Mouse (Mus musculus): ENCODE results near the gene Bbs2.
A peak's percentile ranks its signal among the peaks of the same experiment; 100 is the strongest.

Gene Bbs2

GRCm38 (mm10) chr8:94094281-94094680, 4.4 kb downstream of the Bbs2 start:
- no peak for DNase-seq

- no peak for DNase-seq
Observed at GRCm38 (mm10) chr8:94092848-94093247, 5.9 kb downstream of the Bbs2 start.

DNA sequence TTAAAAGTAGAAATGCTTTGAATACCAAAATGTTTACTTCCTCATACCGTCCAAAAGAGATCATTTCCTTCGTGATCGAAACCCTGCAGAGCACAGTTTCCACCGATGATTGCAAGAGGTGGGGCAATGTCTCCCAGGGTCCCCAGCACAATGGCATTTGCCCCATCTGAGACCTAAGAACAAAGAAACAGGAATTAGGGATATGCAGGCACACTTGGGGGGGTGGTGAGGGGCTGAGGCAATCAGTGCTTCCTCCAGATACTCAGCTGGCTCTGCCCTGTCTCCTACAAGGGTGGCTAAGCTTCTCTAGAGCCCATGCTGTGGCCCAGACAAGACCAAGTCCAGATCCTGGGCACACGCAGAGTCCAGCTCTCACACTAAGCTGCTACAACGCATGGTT, 9.0 kb downstream of the Bbs2 start:
- no peak for DNase-seq

DNA sequence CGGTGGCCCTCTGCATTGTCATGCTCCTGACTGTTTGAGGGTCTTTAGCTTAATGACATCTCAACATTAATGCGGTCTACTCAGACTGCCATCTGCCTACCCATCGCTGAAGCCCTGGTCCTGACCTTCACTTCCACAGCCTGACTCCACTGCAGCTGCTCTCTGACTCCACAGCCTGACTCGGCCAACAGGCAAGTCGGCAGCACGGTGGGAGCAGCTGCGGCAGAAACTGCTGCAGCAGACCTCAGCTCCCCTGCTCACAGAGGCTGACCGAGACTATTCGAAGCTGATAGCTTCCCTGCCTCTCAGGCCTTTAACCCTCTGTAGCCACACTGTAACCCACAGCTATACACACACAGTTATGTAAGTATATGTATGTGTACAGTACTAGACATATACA, 10.8 kb downstream of the Bbs2 start:
- no peak for DNase-seq

DNA sequence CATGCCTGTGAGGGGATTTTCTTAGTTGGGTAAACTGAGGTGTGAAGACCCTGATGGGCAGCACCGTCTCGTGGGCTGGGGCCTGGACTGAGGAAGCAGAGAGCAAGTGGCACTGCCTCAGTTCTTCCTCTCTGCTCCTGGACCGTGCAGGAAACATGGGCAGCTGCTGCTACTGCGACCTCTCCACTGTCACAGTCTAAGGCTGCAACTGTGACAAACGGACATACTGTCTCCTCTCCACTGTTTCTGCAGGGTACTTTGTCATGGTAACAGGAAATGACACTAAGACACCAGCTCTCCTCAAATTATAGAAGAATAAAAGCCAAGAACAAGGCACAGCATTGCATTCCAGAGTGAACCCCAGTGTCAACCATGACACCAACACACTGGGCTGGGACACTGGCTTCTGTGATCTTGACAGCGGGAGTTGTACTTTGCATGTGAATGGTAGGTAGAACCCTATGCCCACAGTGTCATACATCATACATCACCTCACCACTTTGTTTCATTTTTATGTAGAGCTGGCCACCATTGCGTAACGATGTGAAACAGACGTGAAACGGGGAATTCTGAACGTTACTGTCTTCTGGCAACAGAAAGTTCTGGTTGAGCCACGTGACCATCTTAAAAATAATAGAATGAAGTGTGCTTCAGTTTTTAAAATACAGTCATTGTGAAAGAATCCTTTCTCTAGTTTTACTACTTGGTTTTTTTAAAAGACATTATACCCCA, 22.1 kb downstream of the Bbs2 start:
- no peak for DNase-seq

DNA sequence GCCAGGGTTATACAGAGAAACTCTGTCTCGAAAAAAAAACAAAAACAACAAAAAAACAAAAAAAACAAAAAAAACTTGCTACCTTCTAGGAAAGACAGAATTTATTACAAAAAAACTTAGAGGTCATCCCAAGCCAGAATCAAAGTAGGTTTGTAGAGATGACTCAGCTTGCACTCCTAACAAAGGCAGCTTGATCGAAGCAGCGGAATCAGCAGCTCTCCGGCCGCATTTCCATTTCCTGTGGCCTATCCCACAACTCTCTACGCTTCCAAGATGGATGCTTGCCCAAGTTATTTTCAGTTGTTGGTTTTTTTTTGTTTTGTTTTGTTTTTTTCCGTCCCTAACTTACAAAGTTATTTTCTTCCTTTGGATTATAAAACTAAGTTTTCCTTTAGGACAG, 29.9 kb downstream of the Bbs2 start:
- DNase-seq, result no peak

GRCm38 (mm10) chr8:94066121-94066863, 32.4 kb downstream of the Bbs2 start:
- DNase-seq, result no peak

DNA sequence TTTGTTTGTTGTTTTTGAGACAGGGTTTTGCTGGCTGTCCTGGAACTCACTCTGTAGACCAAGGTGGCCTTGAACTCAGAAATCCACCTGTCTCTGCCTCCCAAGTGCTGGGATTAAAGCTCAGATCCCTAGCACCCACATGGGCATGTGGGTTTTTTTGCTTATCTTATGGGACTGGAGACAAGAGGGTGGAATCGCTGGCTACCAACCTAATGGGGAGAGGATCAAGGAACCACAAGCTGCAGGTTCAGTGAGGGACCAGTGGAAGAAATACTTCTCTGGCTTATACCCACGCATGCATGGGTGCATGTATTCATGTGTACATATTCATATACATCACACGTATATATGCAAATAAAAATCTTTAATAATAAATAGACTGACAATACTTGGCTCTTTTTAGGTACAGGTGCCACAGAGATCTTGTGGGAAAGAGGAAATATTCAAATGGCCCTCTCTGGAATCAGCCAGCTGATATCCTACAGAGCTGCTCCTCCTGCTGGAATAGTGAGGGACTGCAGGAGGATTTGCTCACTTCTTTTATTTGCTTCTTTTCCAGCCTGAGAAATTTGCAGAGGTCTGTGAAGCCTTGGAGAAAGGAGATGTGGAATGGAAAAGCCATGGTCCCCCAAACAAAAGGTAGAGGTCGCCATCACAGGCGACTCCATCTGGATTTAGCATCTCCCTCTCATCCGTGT, 41.4 kb downstream of the Bbs2 start:
- DNase-seq, result peak; percentile 52 to 69

DNA sequence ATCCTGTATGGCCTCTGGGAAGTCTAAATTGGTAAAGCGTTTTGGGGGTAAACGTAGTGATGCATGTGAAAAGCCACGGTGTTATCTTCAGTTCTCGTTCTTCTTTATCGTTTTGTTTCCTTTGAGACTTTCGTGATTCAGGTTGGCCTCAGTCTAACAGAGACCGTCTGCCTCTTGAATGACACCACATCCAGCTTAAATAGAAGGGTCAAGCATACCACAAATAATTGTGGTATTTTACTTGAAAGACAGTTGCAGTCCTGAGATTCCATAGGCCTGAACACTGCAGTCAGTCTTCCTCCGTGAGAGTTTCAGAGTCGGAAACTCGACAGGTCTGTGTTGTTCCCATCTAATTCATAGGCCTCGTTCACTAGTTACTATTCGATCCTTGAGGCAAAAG, 46.0 kb downstream of the Bbs2 start:
- no peak for DNase-seq

DNA sequence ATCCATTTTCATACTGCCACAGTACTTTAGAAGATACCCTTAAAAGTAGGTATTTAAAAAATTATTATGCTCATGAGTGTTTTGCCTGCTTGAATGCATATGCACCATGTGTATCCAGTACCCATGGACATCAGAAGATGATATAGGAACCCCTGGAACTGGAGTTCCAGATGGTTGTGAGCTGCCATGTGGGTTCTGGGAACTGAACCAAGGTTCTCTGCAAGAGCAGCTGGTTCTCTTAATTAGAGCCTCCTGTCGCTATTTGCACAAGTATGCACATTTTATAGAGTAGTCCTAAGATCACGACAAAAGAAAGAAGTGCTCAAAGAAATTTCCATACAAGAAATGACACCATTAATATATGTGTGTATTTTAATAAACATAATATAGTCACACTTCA, 50.9 kb downstream of the Bbs2 start:
- DNase-seq, result no peak

GRCm38 (mm10) chr8:94037806-94038205, 60.9 kb downstream of the Bbs2 start:
- DNase-seq, result peak in 1 of 2 experiments; percentile 31

GRCm38 (mm10) chr8:94036944-94037524, 61.7 kb downstream of the Bbs2 start, which contains the start of the genes Nudt21 and Ogfod1:
Gene Nudt21, minus strand, starts transcription at chr8:94037031.
Gene Ogfod1, plus strand, starts transcription at chr8:94037198.
- peak; percentile 93 to 95 for DNase-seq

GRCm38 (mm10) chr8:94036541-94036940, 62.2 kb downstream of the Bbs2 start:
- DNase-seq, result peak; percentile 60 to 63

DNA sequence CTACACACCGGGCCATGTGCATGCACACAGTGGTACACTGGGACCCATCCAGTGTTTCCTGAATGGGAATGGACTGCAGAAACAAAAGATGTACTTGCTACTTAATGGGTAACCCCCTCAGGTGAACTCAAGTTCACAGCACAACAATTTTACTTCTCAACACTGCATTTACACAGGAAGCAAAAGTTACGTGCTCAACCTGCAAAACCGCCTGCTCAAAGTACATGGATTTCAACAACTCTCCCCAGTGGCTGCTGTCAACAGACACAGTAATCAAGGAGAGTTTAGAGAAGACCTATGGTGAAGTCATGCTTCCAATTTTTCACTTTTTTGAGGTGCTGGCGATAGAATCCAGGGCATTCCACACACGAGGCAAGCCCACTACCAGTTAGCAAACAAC, 63.5 kb downstream of the Bbs2 start:
- DNase-seq, result no peak

- no peak for DNase-seq
Observed at GRCm38 (mm10) chr8:94033601-94034000, 65.1 kb downstream of the Bbs2 start.

GRCm38 (mm10) chr8:94029701-94030100, 69.0 kb downstream of the Bbs2 start:
- DNase-seq, result no peak

DNA sequence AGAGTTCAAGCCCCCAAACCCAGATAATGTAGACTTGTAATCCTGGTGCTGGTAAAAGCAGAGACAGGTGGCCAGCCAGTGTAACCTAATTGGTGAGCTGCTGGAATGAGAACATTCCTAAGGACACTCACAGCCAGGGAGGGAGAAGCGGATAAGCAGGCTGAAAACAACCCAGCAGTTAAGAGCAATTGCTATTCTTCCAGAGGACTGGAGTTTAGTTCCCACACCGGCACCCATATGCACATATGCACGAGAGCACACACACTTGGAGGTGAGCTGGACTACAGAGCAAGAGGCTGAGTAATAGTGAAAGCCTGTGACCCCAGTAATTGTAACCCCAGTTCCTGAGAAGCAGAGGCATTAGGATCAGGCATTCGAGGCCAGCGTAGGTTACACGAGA, 74.8 kb downstream of the Bbs2 start:
- no peak for DNase-seq

Data from cerebellum, adult 18-20 months (tissue).